Mouse (Mus musculus) forebrain, embryonic 10.5 days (tissue): Measurements from ENCODE around the gene Lcor. TPM values are rescaled to one million over a fixed set of nuclear protein-coding genes. Genes with fewer than 3 reads are reported as not detected.

Experiments
- DNase-seq: peaks from one replicate; pipeline ENCODE4 v3.0.0-alpha.2; 2017; ENCODE audit warnings: low spot score; ENCODE audit errors: extremely low spot score
- H3K27ac ChIP-seq: fragments of 300-500 bp; sonication (generic); 2 replicates; pipeline ENCODE4 v1.5.1; 2016; ENCODE audit warnings: mild to moderate bottlenecking
- H3K27me3 ChIP-seq: fragments of 300-500 bp; sonication (generic); 2 replicates; pipeline ENCODE4 v1.6.1; 2016; ENCODE audit warnings: mild to moderate bottlenecking; ENCODE audit not compliant: poor library complexity, severe bottlenecking
- H3K36me3 ChIP-seq: fragments of 300-500 bp; sonication (generic); replicated peaks from 2 replicates; pipeline ENCODE4 v1.6.1; 2016; ENCODE audit warnings: mild to moderate bottlenecking, moderate library complexity
- H3K4me1 ChIP-seq: fragments of 300-500 bp; sonication (generic); 2 replicates; pipeline ENCODE4 v1.6.1; 2016
- H3K4me3 ChIP-seq: fragments of 300-500 bp; sonication (generic); 2 replicates; pipeline ENCODE4 v1.5.1; 2016; ENCODE audit warnings: mild to moderate bottlenecking, moderate library complexity
- H3K9me3 ChIP-seq: fragments of 300-500 bp; sonication (generic); 2 replicates; pipeline ENCODE4 v1.6.1; 2016; ENCODE audit warnings: mild to moderate bottlenecking, moderate library complexity
- WGBS: fragments of 180-500 bp; shearing (Covaris S2); methylation state at CpG from one replicate; pipeline ENCODE4 v1.1.7; 2016; 5-methylcytosine and 5-hydroxymethylcytosine counted together
- polyA plus RNA-seq: library from polyadenylated mRNA; unstranded; fragments of >200 nt; fragmentation: Nextera tagmentation; extraction: Ambion mirVana; gene quantifications from 2 replicates; pipeline ENCODE4 v1.2.1, GENCODE M21; 2016

Lcor gene
- polyA plus RNA-seq, 1 experiment from 2014 or later, result 15.9 TPM

DNA sequence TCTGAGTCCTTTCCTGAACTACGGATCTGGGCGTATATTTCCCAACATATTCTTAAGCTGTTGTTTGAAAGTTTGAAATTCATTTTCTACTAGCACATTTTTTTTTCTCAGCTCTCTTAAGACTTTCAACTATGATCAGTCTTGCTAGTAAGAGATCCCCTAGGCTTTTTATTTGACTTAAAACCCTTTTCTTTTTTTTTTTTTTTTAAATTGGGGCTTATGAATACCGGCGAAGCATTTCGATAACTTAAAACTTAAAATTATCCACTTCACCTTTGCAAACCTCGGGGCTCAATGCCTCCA lies 599 bp upstream of the Lcor start:
- no peak for DNase-seq
- Histone ChIP-seq H3K9me3 (no peaks in the 10 kb centered on the region), H3K27me3 (no peaks in the 10 kb centered on the region; the same call in 1 of the 2 replicates)

GRCm38 (mm10) chr19:41482909-41483444 lies 540 bp downstream of the Lcor start:
- WGBS, result under 1% methylated on average over 67 of the region's 91 CpGs
- H3K4me1 ChIP-seq, result peaks cover 30% of the 10 kb centered on the region
- H3K27ac ChIP-seq, result peak overlapping the region; percentile 99
- no peaks in the 10 kb centered on the region for H3K36me3 ChIP-seq
- H3K4me3 ChIP-seq, result peak overlapping the region; percentile 97
- DNase-seq, result peak; percentile 72
- H3K9me3 ChIP-seq, result no peaks in the 10 kb centered on the region
- H3K27me3 ChIP-seq, result no peaks in the 10 kb centered on the region; the same call in 1 of the 2 replicates

More for the DNA sequence above, 599 bp upstream of the Lcor start:
- H3K4me1 ChIP-seq, result peaks cover 34% of the 10 kb centered on the region
- WGBS, result 10% methylated on average over 6 of the region's 6 CpGs
- H3K36me3 ChIP-seq, result no peaks in the 10 kb centered on the region
- peak overlapping the region; percentile 97 for H3K4me3 ChIP-seq
- H3K27ac ChIP-seq, result peak overlapping the region; percentile 99

GRCm38 (mm10) chr19:41483445-41484040 lies 1.1 kb downstream of the Lcor start:
- under 1% methylated on average over 26 of the region's 30 CpGs for WGBS

DNA sequence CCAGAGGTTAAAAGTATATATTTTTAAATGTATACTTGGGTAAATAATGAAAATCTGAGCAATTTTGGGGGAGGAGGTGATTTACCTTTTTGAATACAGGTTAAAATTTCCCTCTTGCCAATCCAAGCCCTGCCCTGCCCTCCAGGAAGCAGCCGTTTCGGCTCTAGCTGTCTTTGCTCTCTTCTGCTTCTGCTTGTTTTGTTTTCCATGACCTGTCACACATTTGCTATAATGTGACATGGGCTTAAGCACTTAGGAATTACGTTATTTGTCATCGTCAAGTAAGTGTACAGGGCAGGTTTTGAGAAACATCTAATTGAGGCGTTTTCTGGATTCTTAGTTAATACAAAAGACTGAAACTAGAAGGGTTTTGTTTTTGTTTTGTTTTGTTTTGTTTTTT lies 1.9 kb downstream of the Lcor start:
- H3K36me3 ChIP-seq, result no peaks in the 10 kb centered on the region; the same call in 1 of the 2 replicates
- WGBS, result 35% methylated on average over 5 of the region's 5 CpGs
- no peak for DNase-seq
- H3K27me3 ChIP-seq, result no peaks in the 10 kb centered on the region; the same call in 1 of the 2 replicates
- H3K9me3 ChIP-seq, result no peaks in the 10 kb centered on the region
- peaks cover 30% of the 10 kb centered on the region for H3K4me1 ChIP-seq
- H3K4me3 ChIP-seq, result peak overlapping the region; percentile 97
- H3K27ac ChIP-seq, result peak overlapping the region; percentile 99; the same call in 1 of the 2 replicates

More at GRCm38 (mm10) chr19:41483445-41484040, 1.1 kb downstream of the Lcor start:
- H3K27me3 ChIP-seq, result no peaks in the 10 kb centered on the region; the same call in 1 of the 2 replicates
- no peaks in the 10 kb centered on the region for H3K36me3 ChIP-seq
- peaks cover 30% of the 10 kb centered on the region for H3K4me1 ChIP-seq
- H3K27ac ChIP-seq, result peak overlapping the region; percentile 99
- H3K9me3 ChIP-seq, result no peaks in the 10 kb centered on the region
- H3K4me3 ChIP-seq, result peak overlapping the region; percentile 97
- DNase-seq, result peak; percentile 65

GRCm38 (mm10) chr19:41495382-41496032 lies 13.1 kb downstream of the Lcor start:
- H3K36me3 ChIP-seq, result peaks cover 27% of the 10 kb centered on the region
- H3K4me1 ChIP-seq, result no peaks in the 10 kb centered on the region
- no peak overlapping the region for H3K27ac ChIP-seq
- H3K4me3 ChIP-seq, result no peak overlapping the region
- WGBS, result 90% methylated on average over 4 of the region's 4 CpGs
- DNase-seq, result no peak
- no peaks in the 10 kb centered on the region for H3K27me3 ChIP-seq
- H3K9me3 ChIP-seq, result no peaks in the 10 kb centered on the region

DNA sequence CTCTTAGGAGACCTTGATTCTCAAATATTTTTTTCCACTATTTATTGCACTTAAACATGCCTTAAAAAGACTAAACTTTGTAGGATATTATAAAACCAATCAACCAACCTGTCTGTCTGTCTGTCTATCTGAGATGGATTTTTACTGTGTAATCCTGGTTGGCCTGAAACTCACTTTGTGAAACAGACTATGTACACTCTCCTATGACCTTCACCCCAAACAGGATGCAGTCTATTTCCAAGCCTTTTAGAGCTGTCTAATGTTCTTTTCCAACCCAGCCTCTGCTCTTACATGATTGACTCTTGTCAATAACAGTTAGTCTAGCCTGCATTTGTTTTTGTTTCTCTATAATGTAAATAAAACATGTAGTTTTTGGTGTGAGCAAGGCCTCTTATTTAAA lies 13.6 kb downstream of the Lcor start:
- H3K27ac ChIP-seq, result no peak overlapping the region
- H3K36me3 ChIP-seq, result peaks cover 28% of the 10 kb centered on the region

GRCm38 (mm10) chr19:41507872-41508271 lies 25.4 kb downstream of the Lcor start:
- no peak for DNase-seq
- Histone ChIP-seq H3K4me1 (no peaks in the 10 kb centered on the region), H3K4me3 (no peak overlapping the region), H3K9me3 (no peaks in the 10 kb centered on the region), H3K36me3 (peaks cover 20% of the 10 kb centered on the region), H3K27ac (no peak overlapping the region), H3K27me3 (no peaks in the 10 kb centered on the region)
- WGBS, result 94% methylated on average over 8 of the region's 8 CpGs

More for the DNA sequence above, 13.6 kb downstream of the Lcor start:
- DNase-seq, result no peak
- H3K27me3 ChIP-seq, result no peaks in the 10 kb centered on the region
- no peak overlapping the region for H3K4me3 ChIP-seq
- H3K4me1 ChIP-seq, result no peaks in the 10 kb centered on the region
- H3K9me3 ChIP-seq, result no peaks in the 10 kb centered on the region

DNA sequence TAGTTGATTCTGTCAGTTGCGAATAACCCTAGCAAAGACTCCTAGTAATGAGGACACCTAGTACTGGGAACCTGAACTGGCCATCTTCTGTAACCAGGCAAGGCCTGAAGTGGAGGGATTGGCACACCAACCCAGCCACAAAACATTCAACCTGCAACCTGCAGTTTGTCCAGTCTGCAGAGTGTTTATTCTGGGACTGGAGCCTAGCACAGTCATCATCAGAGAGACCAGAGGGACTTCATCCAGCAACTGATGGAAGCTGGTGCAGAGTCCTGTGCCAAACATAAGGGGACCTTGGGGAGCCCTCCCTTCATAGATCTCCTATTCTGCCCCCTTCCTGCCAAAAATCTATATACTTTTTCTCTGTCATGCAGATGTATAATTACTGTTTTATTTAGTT lies 32.4 kb downstream of the Lcor start:
- Histone ChIP-seq H3K27me3 (no peaks in the 10 kb centered on the region), H3K4me3 (no peak overlapping the region), H3K27ac (no peak overlapping the region), H3K4me1 (0 out of 2 replicates have a peak, but pooled peaks cover 5% of the 10 kb centered on the region), H3K9me3 (no peaks in the 10 kb centered on the region), H3K36me3 (no peaks in the 10 kb centered on the region)
- WGBS, result 95% methylated on average over 1 of the region's 1 CpGs
- no peak for DNase-seq

GRCm38 (mm10) chr19:41515549-41515948 lies 33.1 kb downstream of the Lcor start:
- Histone ChIP-seq H3K27me3 (no peaks in the 10 kb centered on the region), H3K36me3 (no peaks in the 10 kb centered on the region), H3K4me1 (0 out of 2 replicates have a peak, but pooled peaks cover 5% of the 10 kb centered on the region), H3K27ac (no peak overlapping the region), H3K9me3 (no peaks in the 10 kb centered on the region), H3K4me3 (no peak overlapping the region)
- DNase-seq, result no peak
- 86% methylated on average over 1 of the region's 1 CpGs for WGBS

DNA sequence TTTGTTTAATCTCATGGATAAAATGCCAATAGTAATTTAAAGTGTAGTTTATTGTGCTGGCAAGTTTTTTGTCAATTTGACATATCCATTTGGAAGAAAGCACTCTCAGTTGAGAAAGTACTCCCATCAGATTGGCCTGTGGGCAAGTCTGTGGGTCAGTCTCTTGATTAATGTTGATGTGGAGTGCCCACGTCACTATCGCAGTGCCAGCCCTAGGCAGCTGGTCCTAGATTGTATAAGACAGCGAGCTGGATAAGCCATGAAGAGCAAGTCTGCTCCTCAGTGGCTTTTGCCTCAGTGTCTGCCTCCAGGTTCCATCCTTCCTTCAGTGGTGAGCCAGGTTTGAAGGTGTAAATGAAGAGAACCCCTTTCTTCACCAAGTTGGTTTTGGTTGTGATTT lies 34.6 kb downstream of the Lcor start:
- H3K9me3 ChIP-seq, result no peaks in the 10 kb centered on the region
- DNase-seq, result no peak
- WGBS, result 90% methylated on average over 3 of the region's 3 CpGs
- no peaks in the 10 kb centered on the region for H3K27me3 ChIP-seq
- peaks cover 9% of the 10 kb centered on the region; the same call in 1 of the 2 replicates for H3K4me1 ChIP-seq
- no peaks in the 10 kb centered on the region for H3K36me3 ChIP-seq
- no peak overlapping the region for H3K27ac ChIP-seq
- H3K4me3 ChIP-seq, result no peak overlapping the region

DNA sequence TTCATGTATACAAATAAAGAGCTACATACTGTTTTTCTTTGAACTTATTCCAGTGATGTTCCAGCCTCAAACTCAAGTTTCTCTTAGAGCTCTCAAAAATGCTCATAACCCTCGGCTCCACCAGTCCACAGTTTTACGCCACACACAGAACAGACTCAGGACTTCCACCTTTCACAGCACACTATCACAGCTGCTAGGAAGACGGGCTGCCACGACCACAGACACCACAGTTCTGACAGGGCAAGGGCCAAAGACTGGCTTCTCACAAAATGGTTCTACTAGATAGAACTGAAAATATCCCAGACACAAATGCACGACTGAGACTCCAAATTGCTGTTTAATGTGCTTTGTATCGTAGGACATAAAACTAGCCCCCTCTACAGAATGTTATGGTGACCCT lies 36.7 kb downstream of the Lcor start:
- Histone ChIP-seq H3K4me3 (no peak overlapping the region), H3K4me1 (peaks cover 13% of the 10 kb centered on the region; the same call in 1 of the 2 replicates), H3K9me3 (no peaks in the 10 kb centered on the region), H3K27me3 (no peaks in the 10 kb centered on the region), H3K27ac (no peak overlapping the region), H3K36me3 (no peaks in the 10 kb centered on the region)
- no peak for DNase-seq
- WGBS, result 86% methylated on average over 6 of the region's 6 CpGs

DNA sequence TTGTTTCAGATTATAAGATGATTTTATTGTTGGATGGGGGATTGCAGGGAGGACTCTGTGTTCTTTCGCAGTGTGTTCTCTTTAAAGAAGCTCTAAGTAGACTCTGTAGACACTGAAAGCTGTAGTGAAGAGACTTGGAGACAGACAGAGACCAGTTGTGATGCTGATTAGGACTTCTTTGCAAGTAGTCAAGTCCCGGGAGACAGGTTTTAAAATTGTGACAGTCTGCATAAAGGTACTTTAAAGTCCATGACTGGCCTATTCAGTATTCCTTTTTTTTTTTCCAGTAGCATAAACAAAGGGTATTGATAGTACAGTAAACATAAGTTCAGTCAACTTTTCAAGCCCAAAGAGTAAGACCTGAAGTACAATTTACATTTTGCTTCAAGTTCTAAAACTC lies 39.8 kb downstream of the Lcor start:
- Histone ChIP-seq H3K27ac (no peak overlapping the region), H3K4me3 (no peak overlapping the region), H3K36me3 (no peaks in the 10 kb centered on the region), H3K27me3 (no peaks in the 10 kb centered on the region), H3K9me3 (no peaks in the 10 kb centered on the region), H3K4me1 (peaks cover 13% of the 10 kb centered on the region; the same call in 1 of the 2 replicates)
- 77% methylated on average over 2 of the region's 2 CpGs for WGBS
- no peak for DNase-seq
